Mouse (Mus musculus) spleen, adult 12 weeks (tissue): ENCODE data around the gene Ddx3y.

Experiments used
- DNase-seq: peaks from one replicate; pipeline ENCODE4 v3.0.0; 2022; ENCODE audit warnings: low spot score

Ddx3y gene

GRCm38 (mm10) chrY:1286171-1286795 is at the start of gene Ddx3y:
Gene Ddx3y (minus strand): TSS chrY:1286629.
- DNase-seq, result no peak

GRCm38 (mm10) chrY:1293708-1294107 is 7.3 kb upstream of the Ddx3y start:
- DNase-seq, result no peak

GRCm38 (mm10) chrY:1285735-1286134 is 694 bp downstream of the Ddx3y start:
- no peak for DNase-seq

- no peak for DNase-seq
Measured at GRCm38 (mm10) chrY:1246117-1246516, 40.3 kb downstream of the Ddx3y start.

- DNase-seq, result no peak
Measured at GRCm38 (mm10) chrY:1245426-1245863, 41.0 kb downstream of the Ddx3y start, which contains the start of gene Uty. Gene Uty (minus strand): TSS chrY:1245759.

GRCm38 (mm10) chrY:1244940-1245339 is 41.5 kb downstream of the Ddx3y start:
- no peak for DNase-seq

GRCm38 (mm10) chrY:1244421-1244820 is 42.0 kb downstream of the Ddx3y start:
- no peak for DNase-seq

- no peak for DNase-seq
Measured at GRCm38 (mm10) chrY:1220001-1220400, 66.4 kb downstream of the Ddx3y start.
